Mouse (Mus musculus) embryonic facial prominence, embryonic 13.5 days (tissue): ENCODE data around the gene Fryl. TPM values are rescaled to one million over a fixed set of nuclear protein-coding genes. Genes with fewer than 3 reads are reported as not detected.
A peak's percentile ranks its signal among the peaks of the same experiment; 100 is the strongest.
"Not testable (repeated sequence)": the region's sequence is repeated elsewhere in the genome, so short reads cannot be mapped to it uniquely, and the experiment has no call there.

Source experiments
- ATAC-seq: fragments of 200-750 bp; cut with Nextera tagmentation; 2 replicates; pipeline ENCODE4 v1.8.0; 2017; ENCODE audit warnings: low read depth; ENCODE audit not compliant: insufficient number of reproducible peaks, insufficient read depth, low FRiP score, low TSS enrichment
- H3K27ac ChIP-seq: fragments of 300-500 bp; sonication (generic); 2 replicates; pipeline ENCODE4 v1.5.1; 2015; ENCODE audit warnings: moderate library complexity, mild to moderate bottlenecking, inconsistent platforms
- H3K27me3 ChIP-seq: fragments of 300-500 bp; sonication (generic); 2 replicates; pipeline ENCODE4 v1.6.1; 2015; ENCODE audit warnings: mild to moderate bottlenecking, inconsistent platforms
- H3K36me3 ChIP-seq: fragments of 300-500 bp; sonication (generic); 2 replicates; pipeline ENCODE4 v1.6.1; 2015; ENCODE audit warnings: mild to moderate bottlenecking, inconsistent platforms
- H3K4me1 ChIP-seq: fragments of 300-500 bp; sonication (generic); 2 replicates; pipeline ENCODE4 v1.6.1; 2015; ENCODE audit warnings: inconsistent platforms
- H3K4me2 ChIP-seq: fragments of 300-500 bp; sonication (generic); 2 replicates; pipeline ENCODE4 v1.6.1; 2015; ENCODE audit warnings: moderate library complexity, mild to moderate bottlenecking, inconsistent platforms
- H3K4me3 ChIP-seq: fragments of 300-500 bp; sonication (generic); 2 replicates; pipeline ENCODE4 v1.5.1; 2015; ENCODE audit warnings: mild to moderate bottlenecking, inconsistent platforms
- H3K9ac ChIP-seq: fragments of 300-500 bp; sonication (generic); 2 replicates; pipeline ENCODE4 v1.6.1; 2015; ENCODE audit warnings: mild to moderate bottlenecking, inconsistent platforms
- H3K9me3 ChIP-seq: fragments of 300-500 bp; sonication (generic); 2 replicates; pipeline ENCODE4 v1.6.1; 2016; ENCODE audit warnings: inconsistent platforms
- WGBS: fragments of 180-500 bp; shearing (Covaris S2); methylation state at CpG from one replicate; pipeline ENCODE4 v1.1.7; 2015; ENCODE audit warnings: mixed read lengths; 5-methylcytosine and 5-hydroxymethylcytosine counted together
- polyA plus RNA-seq: library from polyadenylated mRNA; unstranded; fragments of >200 nt; fragmentation: Nextera tagmentation; extraction: Ambion mirVana; gene quantifications from 2 replicates; pipeline ENCODE4 v1.2.1, GENCODE M21; 2015

Fryl gene
- polyA plus RNA-seq, 1 experiment from 2014 or later = 30.2 TPM

DNA sequence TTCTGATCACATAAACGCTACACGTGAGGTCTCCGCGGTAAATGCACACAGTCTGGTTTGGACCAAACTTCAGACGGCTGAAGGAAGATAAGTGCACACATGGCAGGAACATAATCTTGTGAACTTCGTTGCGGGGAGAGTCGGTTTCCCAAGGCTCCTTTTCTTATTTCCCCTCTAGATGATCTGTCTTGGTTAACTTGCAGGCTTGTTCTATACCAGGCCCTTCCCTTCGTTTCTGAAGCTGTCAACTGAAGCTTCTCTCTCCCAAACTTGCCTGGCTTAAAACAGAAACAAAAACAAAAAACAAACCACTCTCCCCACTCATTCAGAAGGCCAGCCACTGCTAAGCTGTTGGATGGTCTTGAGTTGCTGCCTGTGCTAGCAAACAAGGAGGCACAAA lies 241.7 kb downstream of the Fryl start:
- peaks cover 9% of the 10 kb centered on the region; the same call in 1 of the 2 replicates for H3K4me1 ChIP-seq
- no peak for ATAC-seq

DNA sequence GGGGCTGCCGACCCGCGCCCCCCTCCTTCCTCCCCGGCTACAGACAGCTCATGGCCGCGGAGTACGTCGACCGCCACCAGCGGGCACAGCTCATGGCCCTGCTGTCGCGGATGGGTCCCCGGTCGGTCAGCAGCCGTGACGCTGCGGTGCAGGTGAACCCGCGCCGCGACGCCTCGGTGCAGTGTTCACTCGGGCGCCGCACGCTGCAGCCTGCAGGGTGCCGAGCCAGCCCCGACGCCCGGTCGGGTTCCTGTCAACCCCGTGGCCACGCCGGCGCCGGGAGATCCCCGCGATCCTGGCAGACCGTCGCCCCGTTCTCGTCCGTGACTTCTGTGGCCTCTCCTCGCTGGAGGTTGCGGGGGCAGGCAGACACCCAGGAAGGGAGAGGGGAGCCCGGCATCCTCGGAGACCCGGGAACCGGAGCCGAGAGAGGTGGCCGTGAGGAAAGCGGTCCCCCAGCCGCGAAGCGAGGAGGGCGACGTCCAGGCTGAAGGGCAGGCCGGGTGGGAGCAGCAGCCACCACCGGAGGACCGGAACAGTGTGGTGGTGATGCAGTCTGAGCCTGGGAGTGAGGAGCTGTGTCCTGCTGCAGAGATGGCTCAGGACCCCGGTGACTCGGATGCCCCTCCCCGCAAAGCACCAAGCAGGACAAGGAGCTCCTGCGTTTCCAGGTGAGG lies 242.7 kb downstream of the Fryl start:
- Histone ChIP-seq H3K9ac (peak overlapping the region; percentile 63; the same call in 1 of the 2 replicates), H3K4me3 (peak overlapping the region; percentile 43), H3K4me2 (peak overlapping the region; percentile 77), H3K27me3 (peaks cover 36% of the 10 kb centered on the region)
- not testable (repeated sequence) for H3K4me1 ChIP-seq, H3K9me3 ChIP-seq, H3K36me3 ChIP-seq, ATAC-seq, H3K27ac ChIP-seq
- under 1% methylated on average over 61 of the region's 65 CpGs for WGBS

More for the DNA sequence above, 241.7 kb downstream of the Fryl start:
- Histone ChIP-seq H3K36me3 (no peaks in the 10 kb centered on the region), H3K27me3 (peaks cover 36% of the 10 kb centered on the region), H3K9ac (no peak overlapping the region), H3K9me3 (no peaks in the 10 kb centered on the region), H3K27ac (no peak overlapping the region), H3K4me3 (no peak overlapping the region), H3K4me2 (no peak overlapping the region)
- 21% methylated on average over 9 of the region's 9 CpGs for WGBS

GRCm38 (mm10) chr5:73012884-73013610 lies 243.4 kb downstream of the Fryl start:
- H3K4me3 ChIP-seq = peak overlapping the region; percentile 43
- not testable (repeated sequence) for H3K4me1 ChIP-seq, H3K27ac ChIP-seq, H3K36me3 ChIP-seq, H3K9me3 ChIP-seq, H3K9ac ChIP-seq
- H3K27me3 ChIP-seq = peaks cover 43% of the 10 kb centered on the region
- H3K4me2 ChIP-seq = peak overlapping the region; percentile 77
- WGBS = 20% methylated on average over 21 of the region's 27 CpGs
- 0 out of 2 replicates have a peak, but pooled peaks have one; percentile 26 for ATAC-seq

DNA sequence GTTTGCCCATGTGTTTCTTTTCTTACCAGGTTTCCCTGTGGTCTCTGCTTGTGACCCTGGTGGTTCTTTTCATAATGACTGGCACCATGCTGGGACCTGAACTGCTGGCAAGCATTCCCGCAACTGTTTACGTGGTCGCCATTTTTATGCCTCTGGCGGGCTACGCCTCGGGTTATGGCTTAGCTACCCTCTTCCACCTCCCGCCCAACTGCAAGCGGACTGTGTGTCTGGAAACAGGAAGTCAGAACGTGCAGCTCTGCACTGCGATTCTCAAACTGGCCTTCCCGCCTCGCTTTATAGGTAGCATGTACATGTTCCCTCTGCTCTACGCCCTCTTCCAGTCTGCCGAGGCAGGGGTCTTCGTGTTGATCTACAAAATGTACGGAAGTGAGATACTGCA lies 244.6 kb downstream of the Fryl start:
- Histone ChIP-seq H3K27me3 (peaks cover 56% of the 10 kb centered on the region), H3K4me1 (peaks cover 16% of the 10 kb centered on the region)
- not testable (repeated sequence) for H3K9ac ChIP-seq, H3K4me2 ChIP-seq, H3K27ac ChIP-seq, H3K36me3 ChIP-seq, H3K9me3 ChIP-seq, H3K4me3 ChIP-seq, ATAC-seq
- WGBS = 90% methylated on average over 16 of the region's 16 CpGs

DNA sequence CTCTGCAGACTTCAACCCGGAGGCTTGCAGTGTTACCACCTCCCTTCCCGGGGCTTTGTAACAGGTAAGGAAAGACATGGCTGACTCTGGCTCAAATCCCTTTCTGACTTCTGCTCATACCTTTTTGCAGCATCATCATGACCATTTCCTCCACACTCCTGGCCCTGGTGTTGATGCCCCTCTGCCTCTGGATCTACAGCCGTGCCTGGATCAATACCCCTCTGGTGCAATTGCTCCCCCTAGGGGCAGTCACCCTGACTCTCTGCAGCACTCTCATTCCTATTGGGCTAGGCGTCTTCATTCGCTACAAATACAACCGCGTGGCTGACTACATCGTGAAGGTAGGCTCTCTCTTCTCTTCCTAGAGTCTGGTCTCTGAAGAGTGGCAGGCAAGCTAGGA lies 248.2 kb downstream of the Fryl start:
- not testable (repeated sequence) for H3K36me3 ChIP-seq, ATAC-seq, H3K9ac ChIP-seq, H3K9me3 ChIP-seq, H3K4me2 ChIP-seq, H3K4me3 ChIP-seq, H3K27ac ChIP-seq
- peaks cover 10% of the 10 kb centered on the region for H3K4me1 ChIP-seq
- 32% methylated on average over 8 of the region's 8 CpGs for WGBS
- H3K27me3 ChIP-seq = peaks cover 49% of the 10 kb centered on the region

- Histone ChIP-seq H3K27me3 (peaks cover 43% of the 10 kb centered on the region), H3K27ac (no peak overlapping the region), H3K9ac (no peak overlapping the region; the same call in 1 of the 2 replicates), H3K4me3 (peak overlapping the region; percentile 47), H3K9me3 (no peaks in the 10 kb centered on the region), H3K4me2 (peak overlapping the region; percentile 84), H3K4me1 (peaks cover 10% of the 10 kb centered on the region), H3K36me3 (no peaks in the 10 kb centered on the region)
- WGBS = 42% methylated on average over 5 of the region's 5 CpGs
- no peak for ATAC-seq
Measured at GRCm38 (mm10) chr5:73007582-73007959, 248.8 kb downstream of the Fryl start.

DNA sequence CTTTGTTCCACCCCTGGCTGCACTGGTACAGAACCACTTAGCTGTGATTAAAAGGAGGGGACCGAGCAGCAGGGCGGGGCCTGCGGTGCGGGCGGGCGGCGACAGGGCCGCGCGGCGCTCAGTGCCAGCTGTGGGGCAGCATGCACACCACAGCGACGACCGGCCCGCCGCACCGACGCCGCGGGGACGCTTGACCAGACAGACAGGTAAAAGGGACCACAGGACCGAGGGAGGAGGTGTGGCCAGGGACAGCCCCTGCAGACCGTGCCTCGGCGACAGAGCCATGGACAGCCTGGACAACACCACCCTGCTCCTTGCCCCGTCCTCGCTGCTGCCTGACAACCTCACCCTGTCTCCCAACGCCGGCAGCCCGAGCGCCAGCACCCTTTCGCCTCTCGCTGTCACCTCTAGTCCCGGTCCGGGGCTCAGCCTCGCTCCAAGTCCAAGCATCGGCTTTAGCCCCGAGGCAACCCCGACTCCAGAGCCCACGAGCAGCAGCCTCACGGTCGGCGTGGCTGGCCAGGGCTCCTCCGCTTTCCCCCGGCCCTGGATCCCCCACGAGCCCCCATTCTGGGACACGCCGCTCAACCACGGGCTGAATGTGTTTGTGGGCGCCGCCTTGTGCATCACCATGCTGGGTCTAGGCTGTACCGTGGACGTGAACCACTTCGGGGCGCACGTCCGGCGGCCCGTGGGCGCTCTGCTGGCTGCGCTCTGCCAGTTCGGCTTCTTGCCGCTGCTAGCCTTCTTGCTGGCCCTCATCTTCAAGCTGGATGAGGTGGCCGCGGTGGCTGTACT lies 249.4 kb downstream of the Fryl start, which contains the start of gene Slc10a4:
Gene Slc10a4, plus strand, starts transcription at position 100 of the 798 bp plus-strand sequence.
- Histone ChIP-seq H3K4me2 (peak within 1 kb of the TSS; percentile 84), H3K4me1 (peaks cover 10% of the 10 kb centered on the region), H3K27ac (no peak within 1 kb of the TSS), H3K4me3 (peak within 1 kb of the TSS; percentile 47), H3K36me3 (no peaks in the 10 kb centered on the region), H3K9ac (peak within 1 kb of the TSS; percentile 65), H3K27me3 (peaks cover 38% of the 10 kb centered on the region), H3K9me3 (no peaks in the 10 kb centered on the region)
- ATAC-seq = peak; percentile 75
- WGBS = 7% methylated on average over 62 of the region's 65 CpGs

- no peaks in the 10 kb centered on the region for H3K36me3 ChIP-seq
- no peak overlapping the region for H3K27ac ChIP-seq
- H3K9ac ChIP-seq = no peak overlapping the region
- no peak overlapping the region for H3K4me2 ChIP-seq
- no peak overlapping the region for H3K4me3 ChIP-seq
- peaks cover 38% of the 10 kb centered on the region for H3K27me3 ChIP-seq
- WGBS = 79% methylated on average over 5 of the region's 5 CpGs
- ATAC-seq = no peak
- no peaks in the 10 kb centered on the region for H3K9me3 ChIP-seq
- peaks cover 10% of the 10 kb centered on the region for H3K4me1 ChIP-seq
Measured at GRCm38 (mm10) chr5:73004046-73004445, 252.4 kb downstream of the Fryl start.

- not testable (repeated sequence) for H3K9me3 ChIP-seq, H3K36me3 ChIP-seq, H3K4me3 ChIP-seq, H3K9ac ChIP-seq, ATAC-seq, H3K27ac ChIP-seq, H3K4me2 ChIP-seq, H3K4me1 ChIP-seq, H3K27me3 ChIP-seq
- WGBS = 67% methylated on average over 1 of the region's 1 CpGs
Measured at GRCm38 (mm10) chr5:72998546-72998945, 257.9 kb downstream of the Fryl start.

- H3K27ac ChIP-seq = no peak overlapping the region
- no peaks in the 10 kb centered on the region for H3K27me3 ChIP-seq
- no peak overlapping the region for H3K4me3 ChIP-seq
- H3K4me1 ChIP-seq = peaks cover 10% of the 10 kb centered on the region
- H3K36me3 ChIP-seq = no peaks in the 10 kb centered on the region
- WGBS = 36% methylated on average over 10 of the region's 10 CpGs
- no peak overlapping the region for H3K9ac ChIP-seq
- no peak for ATAC-seq
- no peak overlapping the region for H3K4me2 ChIP-seq
- no peaks in the 10 kb centered on the region for H3K9me3 ChIP-seq
Measured at GRCm38 (mm10) chr5:72995379-72995778, 261.0 kb downstream of the Fryl start.

GRCm38 (mm10) chr5:72994928-72995327 lies 261.5 kb downstream of the Fryl start:
- no peak for ATAC-seq
- no peak overlapping the region for H3K4me2 ChIP-seq
- no peak overlapping the region for H3K4me3 ChIP-seq
- no peaks in the 10 kb centered on the region for H3K27me3 ChIP-seq
- no peak overlapping the region for H3K9ac ChIP-seq
- 57% methylated on average over 2 of the region's 2 CpGs for WGBS
- H3K9me3 ChIP-seq = no peaks in the 10 kb centered on the region
- H3K36me3 ChIP-seq = no peaks in the 10 kb centered on the region
- H3K4me1 ChIP-seq = peaks cover 14% of the 10 kb centered on the region
- no peak overlapping the region for H3K27ac ChIP-seq
